Mouse (Mus musculus) E14TG2a.4 (cell line): ENCODE measurements at regions not wholly inside any gene's neighbourhood (a gene's known extent, or its start where the extent isn't known, plus 50 kb on each side); places are given as distances from the start of the nearest gene placed in this dataset.

Experiments used
- CTCF ChIP-seq: conservative IDR thresholded peaks from 2 replicates; pipeline ENCODE4 v1.5.1; 2014; ENCODE audit warnings: low read length
- NANOG ChIP-seq: IDR thresholded peaks from 2 replicates; pipeline ENCODE4 v1.6.1; 2014; ENCODE audit warnings: borderline replicate concordance, low read length, mixed read lengths
- POU5F1 ChIP-seq: IDR thresholded peaks from 2 replicates; pipeline ENCODE4 v1.6.1; 2014; ENCODE audit warnings: low read length, borderline replicate concordance

DNA sequence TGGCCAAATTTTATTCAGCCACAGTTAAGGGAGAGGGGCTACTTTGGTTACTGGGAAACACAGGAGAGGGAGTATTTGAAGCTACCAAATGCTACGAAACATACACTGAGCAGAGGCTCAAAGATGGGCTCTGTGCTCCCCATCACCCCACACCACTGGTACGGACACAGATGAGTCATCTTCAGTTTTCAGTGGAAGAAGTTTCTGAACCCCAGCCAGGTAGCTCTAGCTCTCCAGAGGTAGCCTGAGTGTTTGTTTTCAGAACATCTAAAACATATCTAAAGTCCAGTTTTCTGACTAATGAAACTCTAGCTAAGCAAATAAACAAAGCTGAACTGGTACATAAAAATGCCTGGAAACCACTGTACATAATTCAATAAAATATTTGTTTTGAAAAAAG, 90.3 kb upstream of the Tac1 start:
- TF ChIP-seq CTCF (no peak), NANOG (no peak), POU5F1 (no peak)
